Mouse (Mus musculus): ENCODE measurements around the gene Zbtb26.

The Zbtb26 gene

GRCm38 (mm10) chr2:37442611-37443591, at the start of gene Zbtb26, which contains the start of the genes Zbtb6 and Rabgap1:
Zbtb26 (minus strand) TSS chr2:37443135.
Zbtb6 (minus strand) TSS chr2:37443171.
Rabgap1 (plus strand) TSS chr2:37443279.
- peak; percentile 97 for DNase-seq

GRCm38 (mm10) chr2:37488956-37489355, 46.0 kb upstream of the Zbtb26 start:
- no peak for DNase-seq

- DNase-seq = no peak
Measured at GRCm38 (mm10) chr2:37486408-37486807, 43.5 kb upstream of the Zbtb26 start.

GRCm38 (mm10) chr2:37485370-37485769, 42.4 kb upstream of the Zbtb26 start:
- peak; percentile 44 to 57 for DNase-seq

GRCm38 (mm10) chr2:37484165-37484564, 41.2 kb upstream of the Zbtb26 start:
- DNase-seq = no peak

GRCm38 (mm10) chr2:37480039-37480438, 37.1 kb upstream of the Zbtb26 start:
- DNase-seq = no peak

GRCm38 (mm10) chr2:37479559-37479958, 36.6 kb upstream of the Zbtb26 start:
- no peak for DNase-seq

- no peak for DNase-seq
Measured at GRCm38 (mm10) chr2:37466266-37466665, 23.3 kb upstream of the Zbtb26 start.

GRCm38 (mm10) chr2:37460707-37461106, 17.8 kb upstream of the Zbtb26 start:
- DNase-seq = no peak

- DNase-seq = no peak
Measured at GRCm38 (mm10) chr2:37452376-37452760, 9.4 kb upstream of the Zbtb26 start.

- DNase-seq = peak; percentile 95 to 97
Measured at GRCm38 (mm10) chr2:37451667-37452375, 8.9 kb upstream of the Zbtb26 start.

- DNase-seq = no peak
Measured at GRCm38 (mm10) chr2:37431609-37432008, 11.3 kb downstream of the Zbtb26 start.

GRCm38 (mm10) chr2:37430593-37431464, 12.1 kb downstream of the Zbtb26 start:
- peak; percentile 89 to 94 for DNase-seq

- no peak for DNase-seq
Measured at GRCm38 (mm10) chr2:37423671-37424070, 19.3 kb downstream of the Zbtb26 start.

GRCm38 (mm10) chr2:37422306-37423304, 20.3 kb downstream of the Zbtb26 start, which contains the start of gene Rc3h2:
Rc3h2 (minus strand) TSS chr2:37422903.
- DNase-seq = peak; percentile 95 to 97

- DNase-seq = no peak
Measured at GRCm38 (mm10) chr2:37421903-37422302, 21.0 kb downstream of the Zbtb26 start.

- peak in 1 of 2 experiments; percentile 8 for DNase-seq
Measured at GRCm38 (mm10) chr2:37395539-37395938, 47.4 kb downstream of the Zbtb26 start.

- no peak for DNase-seq
Measured at GRCm38 (mm10) chr2:37382921-37383320, 60.0 kb downstream of the Zbtb26 start.

Measured in kidney, postnatal 36 days (tissue).